Mouse (Mus musculus) layer of hippocampus, postnatal 10 days (tissue): ENCODE measurements at regions not wholly inside any gene's neighbourhood (a gene's known extent, or its start where the extent isn't known, plus 50 kb on each side); places are given as distances from the start of the nearest gene placed in this dataset.

Experiments
- DNase-seq, 2 experiments: peaks; one replicate each; pipeline ENCODE4 v3.0.0; 2021; ENCODE audit warnings: low spot score in 2 of 2

DNA sequence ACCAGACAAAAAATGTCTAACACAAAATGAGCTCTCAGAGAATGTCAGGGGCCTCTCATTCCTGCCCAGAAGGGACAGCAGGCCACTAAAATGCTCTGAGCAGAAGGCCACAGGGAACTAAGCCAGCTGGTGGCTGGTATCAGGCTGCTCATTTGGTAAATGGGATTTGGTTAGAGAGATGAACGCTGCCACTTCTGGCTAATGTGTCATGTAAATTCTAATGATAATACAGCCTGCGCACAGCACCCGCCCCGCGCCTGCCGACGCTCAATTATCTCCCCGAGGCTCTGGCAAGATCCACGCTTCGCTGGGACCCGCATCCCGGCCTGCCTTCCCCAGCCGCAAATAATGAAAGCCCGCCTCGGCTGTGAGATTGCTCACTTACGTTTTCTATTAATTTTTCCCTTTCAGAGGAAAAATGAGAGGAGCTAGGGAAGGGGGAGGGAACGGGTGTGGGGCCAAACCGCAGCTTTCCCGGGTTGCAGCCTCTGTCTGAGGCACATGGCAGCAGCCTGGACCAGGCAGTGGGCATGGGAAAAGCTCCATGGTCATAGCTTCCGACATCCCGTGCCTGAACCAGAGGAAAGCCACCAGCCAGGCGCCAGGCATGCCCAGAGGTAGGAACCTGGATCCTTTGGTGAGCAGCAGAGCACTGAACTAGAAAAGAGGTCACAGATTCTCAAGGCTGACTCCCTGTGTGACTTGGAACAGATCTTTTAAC lies 92.2 kb upstream of the Csf3r start:
- peak; percentile 16 to 31 for DNase-seq

DNA sequence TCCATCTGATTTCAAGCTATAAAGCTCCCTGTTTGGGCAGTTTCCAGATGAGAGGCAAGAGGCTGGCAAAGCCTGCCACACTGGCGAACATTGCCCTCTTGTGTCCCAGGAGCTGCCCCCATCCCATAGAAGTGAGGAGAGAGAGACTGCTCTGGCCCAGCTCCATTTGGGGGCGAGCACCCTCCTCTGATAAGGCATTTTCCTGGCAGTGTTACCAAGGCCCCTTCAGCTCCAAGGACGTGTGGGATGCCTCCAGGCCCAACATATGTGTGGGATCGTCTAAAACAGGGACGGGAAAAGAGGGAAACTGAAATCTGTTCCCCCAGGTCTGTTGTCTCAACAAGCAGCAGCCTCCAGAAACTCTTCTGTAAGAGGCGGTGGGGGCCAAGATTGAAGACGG lies 88.0 kb upstream of the Csf3r start:
- DNase-seq, result no peak

DNA sequence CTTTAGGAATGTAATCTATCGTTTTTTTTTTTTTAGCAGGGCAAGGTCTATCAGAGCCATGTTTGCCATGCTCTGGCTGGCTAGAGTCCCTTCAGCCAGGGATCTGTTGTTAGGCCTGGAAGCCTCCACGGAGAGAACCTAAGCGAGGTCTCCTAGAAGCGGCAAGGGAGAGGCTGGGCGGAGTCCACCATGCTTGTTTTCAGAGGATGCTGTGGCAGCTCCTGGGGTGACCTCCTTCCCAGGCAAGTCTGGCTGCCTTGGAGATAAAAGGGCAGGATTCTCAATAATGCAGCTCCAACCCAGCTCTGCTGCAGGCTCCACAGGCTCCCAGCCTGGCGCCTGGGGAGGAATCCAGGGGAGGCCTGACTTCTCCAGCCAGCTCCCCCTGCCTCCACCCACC lies 86.2 kb upstream of the Csf3r start:
- DNase-seq, result no peak

DNA sequence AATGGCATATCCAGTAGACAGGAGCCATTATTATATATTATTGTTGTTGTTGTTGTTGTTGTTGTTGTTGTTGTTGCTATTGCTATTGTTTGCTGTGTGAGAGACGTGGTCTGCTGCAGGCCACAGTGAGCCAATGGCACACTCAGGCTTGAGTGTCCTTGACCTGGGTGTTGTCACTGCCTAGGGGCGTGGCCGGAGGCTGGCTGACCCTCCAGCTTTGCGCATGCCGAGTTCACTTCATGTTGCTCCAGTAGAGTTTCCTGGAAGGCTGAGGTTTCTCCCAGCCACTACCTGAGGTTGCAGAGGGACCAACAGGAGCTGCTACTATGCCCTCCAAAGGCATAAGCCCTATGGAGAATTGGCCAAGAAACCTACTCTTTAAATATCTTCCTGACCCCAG lies 83.1 kb upstream of the Csf3r start:
- DNase-seq, result no peak

DNA sequence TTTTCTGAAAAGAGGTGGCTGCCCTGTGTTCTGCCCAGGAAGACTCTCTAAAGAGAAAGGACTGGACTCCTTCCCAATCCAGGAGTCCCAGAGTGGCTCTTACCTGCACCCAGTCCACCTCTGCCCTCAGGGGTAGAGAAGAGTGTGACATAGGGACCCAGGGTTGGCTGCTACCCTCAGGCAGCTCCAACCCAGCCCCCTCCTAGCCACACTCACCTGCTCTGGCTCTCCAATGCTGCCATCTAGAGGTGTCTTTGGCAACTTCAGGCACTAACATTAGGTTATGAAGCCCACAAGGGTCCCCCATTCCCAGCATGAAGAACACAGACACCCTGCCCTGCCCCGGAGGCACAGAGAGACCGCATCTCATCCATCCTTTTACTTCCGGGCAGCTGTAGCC lies 82.4 kb upstream of the Csf3r start:
- DNase-seq, result peak; percentile 76 to 82

DNA sequence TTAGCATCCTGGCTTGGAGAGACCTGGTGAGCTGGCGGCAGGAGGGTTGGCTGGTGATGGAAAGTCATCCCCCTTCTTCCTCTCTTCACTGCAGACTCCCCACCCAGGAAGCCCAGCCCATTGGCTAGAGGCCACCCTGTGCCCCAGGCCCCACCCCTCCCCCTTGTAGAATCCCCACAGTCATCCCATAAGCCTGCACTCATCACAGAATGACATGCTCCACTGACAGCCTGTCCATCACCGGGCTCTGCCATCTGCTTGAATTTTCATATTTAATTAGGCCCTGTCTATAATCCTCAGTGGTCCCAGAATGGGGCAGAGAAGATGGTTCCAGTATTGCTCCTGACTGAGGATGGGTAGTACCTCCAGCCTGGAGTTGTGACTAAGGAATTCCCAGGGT lies 79.3 kb upstream of the Csf3r start:
- no peak for DNase-seq

DNA sequence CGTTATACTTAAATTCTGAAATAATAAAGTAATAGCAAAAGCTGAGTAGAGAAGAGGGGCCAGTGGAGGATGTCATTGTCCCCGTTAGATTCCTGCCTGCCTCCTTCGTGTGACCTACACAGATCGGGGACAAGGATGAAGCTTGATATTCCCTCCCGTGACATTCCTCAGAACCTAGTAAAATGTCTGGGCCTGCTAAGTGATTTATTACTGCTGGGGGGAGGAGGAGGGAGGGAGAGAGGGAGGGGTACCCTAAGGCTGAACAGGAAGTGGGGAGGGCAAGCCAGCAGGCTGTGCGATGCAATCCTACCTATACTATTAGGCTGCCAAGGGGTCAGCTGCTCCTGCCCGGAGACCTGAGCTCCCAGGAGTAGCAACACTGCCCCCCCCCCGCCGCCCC lies 64.9 kb upstream of the Csf3r start:
- DNase-seq, result no peak

DNA sequence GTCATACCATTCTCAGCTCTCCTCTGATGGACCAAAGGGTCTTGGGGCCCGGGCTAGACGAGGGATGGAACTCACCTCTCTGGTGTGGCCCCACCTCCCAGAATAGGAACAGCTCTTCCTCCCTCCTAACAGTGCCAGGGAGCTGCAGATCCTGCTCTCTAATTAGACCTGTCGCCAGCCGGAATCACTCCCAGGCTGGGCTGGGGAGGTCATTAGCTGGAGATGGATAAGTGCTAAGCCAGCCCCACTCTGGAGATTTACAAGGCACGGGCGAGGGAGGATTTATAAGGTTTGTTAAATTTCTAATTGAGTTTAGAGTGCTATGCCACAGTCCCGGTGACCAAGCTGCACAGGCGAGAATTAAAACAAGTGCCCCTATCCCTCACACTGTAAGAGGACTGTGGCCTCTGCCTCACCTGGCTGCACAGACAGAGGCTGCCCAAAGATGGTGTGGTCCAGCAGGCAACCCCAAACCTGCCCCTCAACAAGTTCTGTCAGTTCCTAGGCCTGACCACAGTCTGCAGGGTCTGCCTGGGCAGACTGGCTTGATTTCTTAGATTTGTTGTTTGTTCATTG lies 63.6 kb upstream of the Csf3r start:
- no peak for DNase-seq

DNA sequence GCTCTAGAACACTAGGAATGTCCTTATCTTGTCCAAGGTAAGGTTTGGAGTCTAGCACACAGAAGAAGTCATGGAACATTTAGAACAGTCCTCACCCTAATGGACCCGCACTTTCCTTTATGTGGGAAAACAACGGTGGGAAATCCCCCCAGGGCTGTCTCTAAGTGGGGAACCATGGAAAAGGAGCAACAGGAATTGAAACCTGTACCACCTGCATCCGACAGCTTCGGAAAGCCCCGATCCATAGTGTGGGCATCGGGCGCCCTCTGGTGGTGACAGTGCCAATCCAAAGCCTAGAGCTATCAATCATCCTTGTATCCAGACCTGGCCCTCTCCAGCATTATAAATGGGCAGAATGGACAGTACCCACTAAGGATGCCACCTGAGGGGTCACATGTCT lies 61.7 kb upstream of the Csf3r start:
- peak; percentile 87 to 89 for DNase-seq
